ENCODE assay signal across 8 mouse cellular contexts in genomic region chr11:33932386-33933111, GRCm38 (mm10). TPM values are rescaled to one million over a fixed set of nuclear protein-coding genes. Genes with fewer than 3 reads are reported as not detected.
DNase-seq lines count a peak whose midpoint lies in the region; ATAC-seq lines count a peak whose summit lies in the region.

No protein-coding gene starts in this region.

- DNase-seq in lung, postnatal 10 days: no peak
- DNase-seq in ZHBTc4 (ENCODE audit: low read depth, low spot score): peak; percentile 34
- peak; percentile 36 to 46 for DNase-seq in natural killer cell, adult 2 months (ENCODE audit: low spot score in 2 of 2)
- no peak for DNase-seq in gastrocnemius, postnatal 14 days
- DNase-seq in adrenal gland, adult 8-10 months: no peak
- DNase-seq in spleen, postnatal 36 days (ENCODE audit: low spot score in 2 of 2): no peak

- H3K4me1 ChIP-seq in lung, embryonic 15.5 days: peaks cover 9% of the 10 kb centered on the region; the same call in 1 of the 2 replicates
- 0 out of 2 replicates have a peak, but pooled peaks cover 4% of the 10 kb centered on the region for H3K4me1 ChIP-seq in intestine, embryonic 16.5 days (ENCODE audit: control insufficient read depth, insufficient read depth, low read length)

- H3K9ac ChIP-seq in lung, embryonic 15.5 days: no peak overlapping the region
- H3K9ac ChIP-seq in intestine, embryonic 16.5 days (ENCODE audit: low read depth, low read length): no peak overlapping the region

- peak overlapping the region; percentile 22; the same call in 1 of the 2 replicates for H3K27ac ChIP-seq in lung, embryonic 15.5 days
- H3K27ac ChIP-seq in intestine, embryonic 16.5 days (ENCODE audit: low read length): no peak overlapping the region; the same call in 1 of the 2 replicates

- WGBS in lung, embryonic 15.5 days: 51% methylated on average over 18 of the region's 18 CpGs
- WGBS in intestine, embryonic 16.5 days: 32% methylated on average over 18 of the region's 18 CpGs

- no peaks in the 10 kb centered on the region for H3K27me3 ChIP-seq in lung, embryonic 15.5 days
- H3K27me3 ChIP-seq in intestine, embryonic 16.5 days (replicated peaks; ENCODE audit: control insufficient read depth, insufficient read depth, low read length): no peaks in the 10 kb centered on the region

- peak overlapping the region; percentile 38 for H3K4me2 ChIP-seq in lung, embryonic 15.5 days
- H3K4me2 ChIP-seq in intestine, embryonic 16.5 days (ENCODE audit: low read depth, low read length): peak overlapping the region; percentile 34

- H3K4me3 ChIP-seq in lung, embryonic 15.5 days: no peak overlapping the region
- no peak overlapping the region for H3K4me3 ChIP-seq in intestine, embryonic 16.5 days (ENCODE audit: low read length)

- ATAC-seq in lung, embryonic 15.5 days (ENCODE audit: borderline replicate concordance, extremely low read depth, low FRiP score, low TSS enrichment): no peak
- peak; percentile 55 for ATAC-seq in intestine, embryonic 16.5 days

- intact Hi-C loops in gastrocnemius, postnatal 14 days (cut with DNase I; ENCODE audit: low total_unique reads): no loop called here

- no peaks in the 10 kb centered on the region for H3K36me3 ChIP-seq in lung, embryonic 15.5 days
- H3K36me3 ChIP-seq in intestine, embryonic 16.5 days (ENCODE audit: control insufficient read depth, insufficient read depth, low read length): no peaks in the 10 kb centered on the region

- no peaks in the 10 kb centered on the region for H3K9me3 ChIP-seq in lung, embryonic 15.5 days
- H3K9me3 ChIP-seq in intestine, embryonic 16.5 days (ENCODE audit: control insufficient read depth, low read length): no peaks in the 10 kb centered on the region

RNA-seq across cellular contexts. Expression of gene Kcnmb1, which starts 30.3 kb away (rescaled TPM):
- polyA plus RNA-seq in lung, embryonic 15.5 days (2015; fragmentation: Nextera tagmentation; extraction: Ambion mirVana): 1.5 TPM in 2 replicates
- 1.9 and 2.1 TPM in 2 replicates for polyA plus RNA-seq in intestine, embryonic 16.5 days (2015; fragmentation: Nextera tagmentation; extraction: Ambion mirVana)
- total RNA-seq in gastrocnemius, postnatal 14 days (2021): under 1 TPM; 0.13 to 0.29 TPM
- under 1 TPM; 0.07 to 0.30 (median 0.13) TPM for total RNA-seq in adrenal gland, adult 8-10 months (2022)

Comparison
In these comparisons a context has a peak if more than half of its experiments do, and no peak if none do; other contexts are left out.
1. DNase-seq: peak in ZHBTc4 (single experiment) and natural killer cell, adult 2 months (2 of 2); none in lung, postnatal 10 days (single experiment), gastrocnemius, postnatal 14 days (single experiment), adrenal gland, adult 8-10 months (single experiment) and spleen, postnatal 36 days (0 of 2).